Mouse (Mus musculus) left cerebral cortex, adult 6 months (tissue): ENCODE data around the gene Zfp317. TPM values are rescaled to one million over a fixed set of nuclear protein-coding genes. Genes with fewer than 3 reads are reported as not detected.

ENCODE experiments used
- long read RNA-seq, 2 experiments: library from polyadenylated mRNA; unstranded; transcript quantifications; one replicate each; pipeline ENCODE4 v2.0.0; 2019 to 2020
- polyA plus RNA-seq: library from polyadenylated mRNA; unstranded; fragments of <200 nt; fragmentation: Nextera tagmentation; gene quantifications from 2 replicates; pipeline ENCODE4 v1.2.3, GENCODE M21; 2021

Zfp317 gene
- 11.9 and 14.5 TPM in 2 replicates for polyA plus RNA-seq
- long read RNA-seq, experiment 1, transcript Zfp317-202 (9 exons, 3,988 nt) = major isoform, 36 of 109 reads
- long read RNA-seq, experiment 1, partial matches to known transcripts = 4 of 109 reads
- long read RNA-seq, experiment 1, other reads (novel, unspliced or antisense) = 69 of 109 reads
- long read RNA-seq, experiment 2, partial matches to known transcripts = 1 of 28 reads
- long read RNA-seq, experiment 2, other reads (novel, unspliced or antisense) = 24 of 28 reads

GRCm38 (mm10) chr9:19621843-19622822 is at the start of gene Zfp317:
Gene Zfp317, plus strand, starts transcription at chr9:19622102.

GRCm38 (mm10) chr9:19582317-19582716 is 39.6 kb upstream of the Zfp317 start, which contains the start of gene Olfr855:
Gene Olfr855, plus strand, starts transcription at chr9:19582617.

Other genes with a start within 250 kb of the Zfp317 start
- gene Olfr847, start 243.4 kb upstream of the Zfp317 start, polyA plus RNA-seq = not detected in 2 replicates
- gene Olfr849, start 181.8 kb upstream of the Zfp317 start, polyA plus RNA-seq = not detected in 2 replicates
- gene Olfr850, start 143.9 kb upstream of the Zfp317 start, polyA plus RNA-seq = not detected in 2 replicates
- not detected in 2 replicates for gene Olfr851, start 128.8 kb upstream of the Zfp317 start, polyA plus RNA-seq
- not detected in 2 replicates for gene Olfr853, start 81.0 kb upstream of the Zfp317 start, polyA plus RNA-seq
- not detected in 2 replicates for gene Olfr854, start 54.7 kb upstream of the Zfp317 start, polyA plus RNA-seq
- gene Olfr855, start 39.5 kb upstream of the Zfp317 start, polyA plus RNA-seq = not detected in 2 replicates
- not detected in 2 replicates for gene Olfr857, start 87.3 kb downstream of the Zfp317 start, polyA plus RNA-seq
- not detected in 2 replicates for gene Olfr58, start 158.2 kb downstream of the Zfp317 start, polyA plus RNA-seq
- not detected in 2 replicates for gene Olfr859, start 182.8 kb downstream of the Zfp317 start, polyA plus RNA-seq
- not detected in 2 replicates for gene Olfr860, start 227.6 kb downstream of the Zfp317 start, polyA plus RNA-seq